Mouse (Mus musculus): ENCODE measurements at regions not wholly inside any gene's neighbourhood (a gene's known extent, or its start where the extent isn't known, plus 50 kb on each side); places are given as distances from the start of the nearest gene placed in this dataset.

- no peak for TF ChIP-seq CTCF (IDR thresholded peaks at IDR 0.05; ENCODE audit: low read depth)
- TF ChIP-seq EP300 (optimal IDR thresholded peaks at IDR 0.05) = no peak
Measured at GRCm38 (mm10) chr11:110889354-110890151, 78.3 kb upstream of the Kcnj16 start.
